ENCODE assay signal across 24 mouse cellular contexts in the genomic region with DNA sequence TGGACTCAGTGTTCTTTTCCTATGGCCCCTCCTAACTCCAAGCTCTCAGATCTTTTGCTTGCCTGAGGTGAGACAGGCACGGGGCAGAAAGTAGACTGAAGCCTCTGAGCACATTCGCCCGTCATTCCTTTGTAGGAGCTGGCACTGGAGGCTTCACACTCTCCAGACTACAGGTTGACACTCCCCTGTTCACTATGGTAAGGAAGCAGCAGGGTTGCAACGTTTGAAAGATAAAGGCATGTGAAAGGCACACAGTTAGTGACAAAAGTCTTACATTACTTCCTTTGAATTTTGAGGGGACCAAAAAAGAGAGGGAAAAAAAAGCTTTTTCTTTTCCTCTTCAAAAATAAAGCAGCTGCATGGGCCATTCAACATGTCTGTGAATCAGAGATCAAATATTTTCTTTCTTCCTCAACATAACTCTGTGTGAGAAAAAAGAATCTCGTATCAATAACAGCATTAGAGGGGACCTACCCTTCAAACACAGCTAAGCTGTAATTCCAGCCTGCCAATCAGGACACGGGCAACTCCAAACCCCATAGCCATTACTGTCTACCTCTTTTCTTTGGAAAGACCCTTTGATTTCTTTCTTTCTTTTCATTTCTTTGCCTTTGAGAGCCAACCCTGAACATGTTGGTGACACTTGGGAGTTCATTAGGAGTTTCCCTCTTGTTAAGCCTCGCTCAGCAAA.
DNase-seq lines count a peak whose midpoint lies in the region; ATAC-seq and TF ChIP-seq lines count a peak whose summit lies in the region.
"Had no signal": no experiment of that assay in that cellular context is flagged by ENCODE, and none has a peak within 500 bp of the region (broad histone marks: within the 10 kb centered on the region; RNA-seq: fewer than 3 reads in every experiment).

No protein-coding gene starts in this region.

- H3K4me2 ChIP-seq in forebrain, postnatal 0 days (ENCODE audit: low read depth) = no peak overlapping the region
- H3K4me2 ChIP-seq in midbrain, embryonic 15.5 days = no peak overlapping the region
- H3K4me2 ChIP-seq in forebrain, embryonic 13.5 days = no peak overlapping the region
- H3K4me2 ChIP-seq: embryonic facial prominence, embryonic 13.5 days; heart, embryonic 11.5 days; hindbrain, embryonic 12.5 days; hindbrain, embryonic 15.5 days; intestine, embryonic 15.5 days had no signal

- no peak for ATAC-seq in forebrain, postnatal 0 days
- ATAC-seq in midbrain, embryonic 15.5 days (replicated peaks) = peak; percentile 85
- ATAC-seq in forebrain, embryonic 13.5 days = peak; percentile 78; the same call in 1 of the 2 replicates
- ATAC-seq: activated CD4-positive, CD25-positive, alpha-beta regulatory T cell, adult 4 months; intestine, embryonic 15.5 days had no signal

- 0 out of 2 replicates have a peak overlapping the region, but pooled peaks have one; percentile 44 for H3K27ac ChIP-seq in forebrain, embryonic 10.5 days
- no peak overlapping the region for H3K27ac ChIP-seq in forebrain, postnatal 0 days (ENCODE audit: low read depth, low read length)
- H3K27ac ChIP-seq in midbrain, embryonic 15.5 days = no peak overlapping the region
- H3K27ac ChIP-seq in midbrain, embryonic 10.5 days (replicated peaks) = no peak overlapping the region
- no peak overlapping the region for H3K27ac ChIP-seq in forebrain, embryonic 13.5 days
- H3K27ac ChIP-seq in cerebellum, adult 2 months (ENCODE audit: insufficient read depth, low read length) = no peak overlapping the region
- H3K27ac ChIP-seq: embryonic facial prominence, embryonic 10.5 days; embryonic facial prominence, embryonic 13.5 days; gastrocnemius, adult 2 months; hindbrain, embryonic 12.5 days; hindbrain, embryonic 15.5 days; intestine, embryonic 15.5 days had no signal

- DNase-seq in forebrain, embryonic 10.5 days (ENCODE audit: extremely low spot score, low spot score) = no peak
- DNase-seq in forebrain, postnatal 0 days = no peak
- DNase-seq in midbrain, embryonic 10.5 days (ENCODE audit: low spot score) = no peak
- no peak for DNase-seq in cerebellum, adult 2 months
- no peak for DNase-seq in cerebellum, postnatal 4 days (ENCODE audit: low spot score in 2 of 2)
- DNase-seq: adrenal gland, adult 8-10 months; adrenal gland, postnatal 25 days; cerebellum, adult 18-20 months; cerebellum, adult 9-11 months; cerebellum, postnatal 25 days; embryo, embryonic 11 days; gastrocnemius, adult 2 months; gastrocnemius, postnatal 14 days; heart, adult 11 months had no signal

- TF ChIP-seq POLR2A in cerebellum, adult 2 months (IDR thresholded peaks at IDR 0.05; ENCODE audit: borderline replicate concordance, insufficient read depth, low read length) = no peak

- no peaks in the 10 kb centered on the region for H3K36me3 ChIP-seq in forebrain, embryonic 10.5 days (replicated peaks)
- no peaks in the 10 kb centered on the region for H3K36me3 ChIP-seq in forebrain, postnatal 0 days (ENCODE audit: insufficient read depth)
- no peaks in the 10 kb centered on the region for H3K36me3 ChIP-seq in midbrain, embryonic 15.5 days (replicated peaks)
- no peaks in the 10 kb centered on the region for H3K36me3 ChIP-seq in midbrain, embryonic 10.5 days
- no peaks in the 10 kb centered on the region for H3K36me3 ChIP-seq in forebrain, embryonic 13.5 days (ENCODE audit: poor library complexity, severe bottlenecking)
- H3K36me3 ChIP-seq: embryonic facial prominence, embryonic 10.5 days; embryonic facial prominence, embryonic 13.5 days; hindbrain, embryonic 12.5 days; hindbrain, embryonic 15.5 days; intestine, embryonic 15.5 days had no signal

- 43% methylated on average over 7 of the region's 7 CpGs for WGBS in forebrain, embryonic 10.5 days
- 37% methylated on average over 7 of the region's 7 CpGs for WGBS in forebrain, postnatal 0 days
- 41% methylated on average over 7 of the region's 7 CpGs for WGBS in midbrain, embryonic 15.5 days
- 59% methylated on average over 7 of the region's 7 CpGs for WGBS in midbrain, embryonic 10.5 days
- WGBS in forebrain, embryonic 13.5 days = 26% methylated on average over 7 of the region's 7 CpGs
- 93% methylated on average over 7 of the region's 7 CpGs for WGBS in cerebellum, adult 2 months

- H3K4me1 ChIP-seq in forebrain, embryonic 10.5 days = peaks cover 36% of the 10 kb centered on the region
- no peaks in the 10 kb centered on the region for H3K4me1 ChIP-seq in forebrain, postnatal 0 days (ENCODE audit: insufficient read depth)
- H3K4me1 ChIP-seq in midbrain, embryonic 15.5 days = no peaks in the 10 kb centered on the region
- H3K4me1 ChIP-seq in midbrain, embryonic 10.5 days = no peaks in the 10 kb centered on the region
- peaks cover 6% of the 10 kb centered on the region; the same call in 1 of the 2 replicates for H3K4me1 ChIP-seq in forebrain, embryonic 13.5 days
- H3K4me1 ChIP-seq in cerebellum, adult 2 months (ENCODE audit: control insufficient read depth, insufficient read depth, low read length) = peaks cover 2% of the 10 kb centered on the region
- H3K4me1 ChIP-seq: embryonic facial prominence, embryonic 10.5 days; embryonic facial prominence, embryonic 13.5 days; hindbrain, embryonic 12.5 days; hindbrain, embryonic 15.5 days; intestine, embryonic 15.5 days had no signal

- no peak for TF ChIP-seq CTCF in forebrain, postnatal 0 days (IDR thresholded peaks at IDR 0.05; ENCODE audit: low read depth)
- no peak for TF ChIP-seq CTCF in cerebellum, adult 2 months (IDR thresholded peaks at IDR 0.05; ENCODE audit: borderline replicate concordance, insufficient read depth, low read depth, low read length)

- H3K9ac ChIP-seq in forebrain, postnatal 0 days = no peak overlapping the region
- H3K9ac ChIP-seq in midbrain, embryonic 15.5 days = no peak overlapping the region
- H3K9ac ChIP-seq in forebrain, embryonic 13.5 days = no peak overlapping the region
- H3K9ac ChIP-seq: embryonic facial prominence, embryonic 13.5 days; hindbrain, embryonic 12.5 days; hindbrain, embryonic 15.5 days; intestine, embryonic 15.5 days had no signal

- H3K9me3 ChIP-seq in forebrain, embryonic 10.5 days = no peaks in the 10 kb centered on the region
- no peaks in the 10 kb centered on the region for H3K9me3 ChIP-seq in forebrain, postnatal 0 days (ENCODE audit: low read length)
- H3K9me3 ChIP-seq in midbrain, embryonic 15.5 days = no peaks in the 10 kb centered on the region
- H3K9me3 ChIP-seq in midbrain, embryonic 10.5 days (replicated peaks) = no peaks in the 10 kb centered on the region
- no peaks in the 10 kb centered on the region for H3K9me3 ChIP-seq in forebrain, embryonic 13.5 days (replicated peaks)
- H3K9me3 ChIP-seq: embryonic facial prominence, embryonic 10.5 days; embryonic facial prominence, embryonic 13.5 days; hindbrain, embryonic 12.5 days; hindbrain, embryonic 15.5 days; intestine, embryonic 15.5 days had no signal

- H3K4me3 ChIP-seq in forebrain, embryonic 10.5 days = no peak overlapping the region
- H3K4me3 ChIP-seq in forebrain, postnatal 0 days (ENCODE audit: low read depth, low read length) = no peak overlapping the region
- no peak overlapping the region for H3K4me3 ChIP-seq in midbrain, embryonic 15.5 days
- no peak overlapping the region for H3K4me3 ChIP-seq in midbrain, embryonic 10.5 days
- no peak overlapping the region for H3K4me3 ChIP-seq in forebrain, embryonic 13.5 days
- no peak overlapping the region for H3K4me3 ChIP-seq in cerebellum, adult 2 months (replicated peaks; ENCODE audit: insufficient read depth, low read depth, low read length)
- H3K4me3 ChIP-seq: embryonic facial prominence, embryonic 10.5 days; embryonic facial prominence, embryonic 13.5 days; erythroblast, embryonic 14.5 days; gastrocnemius, adult 2 months; hindbrain, embryonic 12.5 days; hindbrain, embryonic 15.5 days; intestine, embryonic 15.5 days had no signal

- peaks cover 49% of the 10 kb centered on the region for H3K27me3 ChIP-seq in forebrain, embryonic 10.5 days (ENCODE audit: poor library complexity, severe bottlenecking)
- no peaks in the 10 kb centered on the region for H3K27me3 ChIP-seq in forebrain, postnatal 0 days (ENCODE audit: insufficient read depth, low read length)
- H3K27me3 ChIP-seq in midbrain, embryonic 15.5 days (replicated peaks) = 0 out of 2 replicates have a peak, but pooled peaks cover 4% of the 10 kb centered on the region
- peaks cover 32% of the 10 kb centered on the region for H3K27me3 ChIP-seq in midbrain, embryonic 10.5 days (ENCODE audit: low read depth, poor library complexity, severe bottlenecking)
- no peaks in the 10 kb centered on the region for H3K27me3 ChIP-seq in forebrain, embryonic 13.5 days
- no peaks in the 10 kb centered on the region for H3K27me3 ChIP-seq in cerebellum, adult 2 months (ENCODE audit: control insufficient read depth, insufficient read depth, low read length)
- H3K27me3 ChIP-seq: hindbrain, embryonic 15.5 days had no signal
